Mouse (Mus musculus) C3H10T1/2 (cell line): Measurements from ENCODE around the gene Akr1c21. TPM values are rescaled to one million over a fixed set of nuclear protein-coding genes. Genes with fewer than 3 reads are reported as not detected.

ENCODE experiments used
- polyA plus RNA-seq, 2 experiments: library from polyadenylated mRNA; unstranded; fragments of >200 nt; fragmentation: generic; extraction: Trizol; gene quantifications; one replicate each; pipeline ENCODE4 v1.2.1; 2012; ENCODE audit warnings: missing spikeins in 2 of 2

Gene Akr1c21
- not detected for polyA plus RNA-seq

DNA sequence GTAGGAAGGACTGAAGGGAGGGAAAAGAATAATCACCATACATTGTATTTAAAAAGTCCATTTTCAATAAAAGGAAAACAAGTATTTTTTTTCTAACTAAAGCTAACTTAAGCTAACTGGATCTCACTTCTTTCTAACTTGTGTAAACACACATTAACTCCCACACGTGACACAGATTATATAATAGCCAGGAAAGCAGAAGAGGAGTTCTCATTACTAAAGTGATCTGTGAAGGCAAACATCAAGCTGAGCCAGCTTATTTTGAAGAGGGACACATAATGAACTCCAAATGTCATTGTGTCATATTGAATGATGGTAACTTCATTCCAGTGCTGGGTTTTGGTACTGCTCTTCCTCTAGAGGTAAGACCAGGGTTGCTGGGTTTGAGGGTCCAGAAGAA, at the start of gene Akr1c21:
Akr1c21 (plus strand) TSS at position 205 of the 400 bp plus-strand sequence.

DNA sequence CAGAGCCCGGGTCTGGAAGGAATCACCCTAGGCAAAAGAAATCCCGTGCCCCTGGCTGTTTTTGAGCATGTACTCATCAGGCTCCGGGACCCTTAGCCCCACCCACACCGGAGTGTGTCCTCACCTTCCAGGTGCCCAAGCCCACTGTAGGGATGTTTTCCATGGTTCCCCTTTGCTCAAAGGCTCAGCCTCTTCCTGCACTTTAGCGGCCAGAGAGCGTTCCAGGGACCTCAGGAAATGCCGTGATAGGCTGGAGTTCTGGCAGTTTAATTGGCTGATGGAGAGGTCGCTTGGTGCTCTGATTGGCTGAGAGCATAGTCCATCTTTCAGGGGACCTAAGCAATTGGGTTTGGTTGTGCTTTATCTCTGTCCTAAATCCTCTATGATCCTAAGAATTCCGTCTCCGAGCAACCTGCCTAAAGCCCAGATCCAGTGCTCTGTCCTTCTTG, 35.1 kb downstream of the Akr1c21 start, which contains the start of gene Akr1e1:
Akr1e1 (minus strand) TSS at position 214 of the 449 bp plus-strand sequence.

Other genes with a start within 250 kb of the Akr1c21 start
- not detected for gene Akr1c6, start 139.8 kb upstream of the Akr1c21 start, polyA plus RNA-seq
- not detected for gene Akr1c20, start 50.7 kb upstream of the Akr1c21 start, polyA plus RNA-seq
- gene Akr1e1, start 35.1 kb downstream of the Akr1c21 start, polyA plus RNA-seq = 10 to 100 TPM in 1 of 2 experiments, 1 to 10 TPM in 1; 1.2 to 17.6 TPM